Mouse (Mus musculus) liver, embryonic 15.5 days (tissue): ENCODE results near the gene Abhd14a. TPM values are rescaled to one million over a fixed set of nuclear protein-coding genes. Genes with fewer than 3 reads are reported as not detected.

ENCODE experiments used
- ATAC-seq: fragments of 200-750 bp; cut with Nextera tagmentation; 2 replicates; pipeline ENCODE4 v1.8.0; 2017; ENCODE audit warnings: moderate number of reproducible peaks, mild to moderate bottlenecking, moderate library complexity; ENCODE audit not compliant: insufficient read depth
- H3K27ac ChIP-seq: fragments of 300-500 bp; sonication (generic); replicated peaks from 2 replicates; pipeline ENCODE4 v1.5.1; 2015; ENCODE audit warnings: mild to moderate bottlenecking, inconsistent platforms
- H3K27me3 ChIP-seq: fragments of 300-500 bp; sonication (generic); 2 replicates; pipeline ENCODE4 v1.6.1; 2015; ENCODE audit warnings: mild to moderate bottlenecking, inconsistent platforms
- H3K36me3 ChIP-seq: fragments of 300-500 bp; sonication (generic); replicated peaks from 2 replicates; pipeline ENCODE4 v1.6.1; 2015; ENCODE audit warnings: moderate library complexity, mild to moderate bottlenecking, inconsistent platforms
- H3K4me1 ChIP-seq: fragments of 300-500 bp; sonication (generic); replicated peaks from 2 replicates; pipeline ENCODE4 v1.6.1; 2015; ENCODE audit warnings: inconsistent platforms
- H3K4me2 ChIP-seq: fragments of 300-500 bp; sonication (generic); 2 replicates; pipeline ENCODE4 v1.6.1; 2015; ENCODE audit warnings: moderate library complexity, mild to moderate bottlenecking, inconsistent platforms
- H3K4me3 ChIP-seq: fragments of 300-500 bp; sonication (generic); replicated peaks from 2 replicates; pipeline ENCODE4 v1.5.1; 2015; ENCODE audit warnings: mild to moderate bottlenecking, inconsistent platforms
- H3K9ac ChIP-seq: fragments of 300-500 bp; sonication (generic); 2 replicates; pipeline ENCODE4 v1.6.1; 2015; ENCODE audit warnings: moderate library complexity, mild to moderate bottlenecking, inconsistent platforms
- H3K9me3 ChIP-seq: fragments of 300-500 bp; sonication (generic); replicated peaks from 2 replicates; pipeline ENCODE4 v1.6.1; 2016; ENCODE audit warnings: inconsistent platforms
- WGBS: fragments of 180-500 bp; shearing (Covaris S2); methylation state at CpG from one replicate; pipeline ENCODE4 v1.1.7; 2015; ENCODE audit warnings: mixed read lengths; ENCODE audit not compliant: insufficient replicate concordance; 5-methylcytosine and 5-hydroxymethylcytosine counted together
- polyA plus RNA-seq: library from polyadenylated mRNA; unstranded; fragments of >200 nt; fragmentation: Nextera tagmentation; extraction: Ambion mirVana; gene quantifications from 2 replicates; pipeline ENCODE4 v1.2.1, GENCODE M21; 2015

The Abhd14a gene
- polyA plus RNA-seq, 1 experiment from 2014 or later, result 20.2 TPM

- Histone ChIP-seq H3K36me3 (no peaks in the 10 kb centered on the region; the same call in 1 of the 2 replicates), H3K27me3 (peaks cover 52% of the 10 kb centered on the region), H3K4me1 (peaks cover 65% of the 10 kb centered on the region), H3K4me2 (peak overlapping the region; percentile 88), H3K9ac (no peak overlapping the region), H3K27ac (no peak overlapping the region), H3K4me3 (peak overlapping the region; percentile 62; the same call in 1 of the 2 replicates), H3K9me3 (no peaks in the 10 kb centered on the region)
- WGBS, result 53% methylated on average over 6 of the region's 6 CpGs
- no peak for ATAC-seq
Measured at GRCm38 (mm10) chr9:106452351-106452750, 4.9 kb upstream of the Abhd14a start.

- no peaks in the 10 kb centered on the region for H3K9me3 ChIP-seq
- 28% methylated on average over 2 of the region's 2 CpGs for WGBS
- peaks cover 70% of the 10 kb centered on the region for H3K4me1 ChIP-seq
- H3K27ac ChIP-seq, result no peak overlapping the region
- H3K4me2 ChIP-seq, result no peak overlapping the region
- H3K27me3 ChIP-seq, result peaks cover 52% of the 10 kb centered on the region
- no peak for ATAC-seq
- H3K9ac ChIP-seq, result no peak overlapping the region
- H3K4me3 ChIP-seq, result no peak overlapping the region
- no peaks in the 10 kb centered on the region; the same call in 1 of the 2 replicates for H3K36me3 ChIP-seq
Measured at GRCm38 (mm10) chr9:106451899-106452298, 4.4 kb upstream of the Abhd14a start.

GRCm38 (mm10) chr9:106451298-106451697 lies 3.8 kb upstream of the Abhd14a start:
- Histone ChIP-seq H3K9me3 (no peaks in the 10 kb centered on the region), H3K36me3 (no peaks in the 10 kb centered on the region; the same call in 1 of the 2 replicates), H3K9ac (no peak overlapping the region), H3K27me3 (peaks cover 52% of the 10 kb centered on the region), H3K4me3 (no peak overlapping the region), H3K4me2 (peak overlapping the region; percentile 1; the same call in 1 of the 2 replicates), H3K27ac (no peak overlapping the region), H3K4me1 (peaks cover 76% of the 10 kb centered on the region)
- 69% methylated on average over 11 of the region's 11 CpGs for WGBS
- no peak for ATAC-seq

DNA sequence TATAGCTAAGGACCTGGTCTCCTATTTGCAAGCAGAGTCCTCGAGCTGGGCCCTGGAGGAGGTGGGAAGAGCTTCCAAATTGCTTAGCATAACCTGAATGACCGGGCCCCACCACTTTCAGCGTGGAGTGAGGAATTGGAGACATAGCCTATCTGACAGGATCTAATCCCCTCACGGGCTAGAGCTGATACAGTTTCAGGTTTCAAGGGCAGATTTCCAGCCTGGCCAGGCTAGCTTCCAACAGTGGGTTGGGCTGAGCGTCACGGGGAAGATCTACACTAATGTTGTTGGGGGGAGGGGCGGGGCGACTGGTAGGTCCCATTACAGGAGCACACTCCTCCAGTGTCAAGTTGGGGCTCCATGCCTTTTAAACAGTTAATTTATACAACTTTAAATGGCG lies 3.2 kb upstream of the Abhd14a start:
- Histone ChIP-seq H3K9ac (no peak overlapping the region), H3K27me3 (peaks cover 51% of the 10 kb centered on the region), H3K27ac (0 out of 2 replicates have a peak overlapping the region, but pooled peaks have one; percentile 16), H3K36me3 (no peaks in the 10 kb centered on the region; the same call in 1 of the 2 replicates), H3K4me1 (peaks cover 82% of the 10 kb centered on the region), H3K4me3 (no peak overlapping the region), H3K4me2 (peak overlapping the region; percentile 29), H3K9me3 (no peaks in the 10 kb centered on the region)
- no peak for ATAC-seq
- WGBS, result 47% methylated on average over 9 of the region's 9 CpGs

- peaks cover 43% of the 10 kb centered on the region for H3K27me3 ChIP-seq
- peak overlapping the region; percentile 29 for H3K4me2 ChIP-seq
- no peak overlapping the region for H3K27ac ChIP-seq
- no peak overlapping the region for H3K4me3 ChIP-seq
- WGBS, result 81% methylated on average over 8 of the region's 8 CpGs
- no peaks in the 10 kb centered on the region; the same call in 1 of the 2 replicates for H3K36me3 ChIP-seq
- H3K9ac ChIP-seq, result no peak overlapping the region
- peaks cover 82% of the 10 kb centered on the region for H3K4me1 ChIP-seq
- no peaks in the 10 kb centered on the region for H3K9me3 ChIP-seq
- ATAC-seq, result no peak
Measured at GRCm38 (mm10) chr9:106449947-106450346, 2.5 kb upstream of the Abhd14a start.

- ATAC-seq, result peak; percentile 33
- no peaks in the 10 kb centered on the region for H3K9me3 ChIP-seq
- H3K4me1 ChIP-seq, result peaks cover 69% of the 10 kb centered on the region
- H3K27ac ChIP-seq, result peak overlapping the region; percentile 73
- WGBS, result under 1% methylated on average over 23 of the region's 23 CpGs
- peak overlapping the region; percentile 59 for H3K4me3 ChIP-seq
- no peaks in the 10 kb centered on the region; the same call in 1 of the 2 replicates for H3K36me3 ChIP-seq
- peaks cover 30% of the 10 kb centered on the region for H3K27me3 ChIP-seq
- peak overlapping the region; percentile 79 for H3K4me2 ChIP-seq
- H3K9ac ChIP-seq, result peak overlapping the region; percentile 41
Measured at GRCm38 (mm10) chr9:106448498-106449031, 1.1 kb upstream of the Abhd14a start.

GRCm38 (mm10) chr9:106447951-106448350 lies 473 bp upstream of the Abhd14a start:
- H3K36me3 ChIP-seq, result no peaks in the 10 kb centered on the region; the same call in 1 of the 2 replicates
- H3K27ac ChIP-seq, result peak overlapping the region; percentile 61
- peak overlapping the region; percentile 59 for H3K4me3 ChIP-seq
- H3K9me3 ChIP-seq, result no peaks in the 10 kb centered on the region
- WGBS, result 31% methylated on average over 9 of the region's 9 CpGs
- H3K4me1 ChIP-seq, result peaks cover 63% of the 10 kb centered on the region
- peaks cover 23% of the 10 kb centered on the region for H3K27me3 ChIP-seq
- 0 out of 2 replicates have a peak overlapping the region, but pooled peaks have one; percentile 51 for H3K9ac ChIP-seq
- H3K4me2 ChIP-seq, result peak overlapping the region; percentile 79
- peak; percentile 8; the same call in 1 of the 2 replicates for ATAC-seq

DNA sequence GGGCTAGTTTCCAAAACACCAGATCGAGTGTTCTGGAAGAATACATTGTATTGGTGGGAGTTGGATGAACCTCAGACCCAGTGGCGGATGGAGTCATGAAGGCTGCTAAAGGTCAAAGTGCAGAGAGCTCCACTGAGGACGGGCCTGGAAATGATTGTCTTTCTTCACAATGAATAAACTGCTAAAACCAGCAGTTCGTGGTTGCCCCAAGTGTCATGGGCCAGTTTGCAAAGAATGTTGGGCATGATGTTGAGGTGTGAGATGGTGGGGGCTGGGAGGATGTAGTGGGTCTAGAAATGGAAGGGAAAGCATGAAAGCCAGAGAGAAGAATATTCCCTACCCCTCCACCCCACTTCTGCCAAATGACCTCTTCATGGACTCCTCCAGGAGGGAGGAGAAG lies 2.6 kb downstream of the Abhd14a start:
- no peaks in the 10 kb centered on the region for H3K9me3 ChIP-seq
- H3K9ac ChIP-seq, result no peak overlapping the region
- no peak for ATAC-seq
- no peak overlapping the region for H3K4me3 ChIP-seq
- no peaks in the 10 kb centered on the region for H3K36me3 ChIP-seq
- H3K27ac ChIP-seq, result no peak overlapping the region
- H3K27me3 ChIP-seq, result no peaks in the 10 kb centered on the region
- peaks cover 42% of the 10 kb centered on the region for H3K4me1 ChIP-seq
- H3K4me2 ChIP-seq, result no peak overlapping the region
- WGBS, result 56% methylated on average over 4 of the region's 4 CpGs

- H3K9me3 ChIP-seq, result no peaks in the 10 kb centered on the region
- no peak overlapping the region for H3K4me2 ChIP-seq
- no peaks in the 10 kb centered on the region for H3K36me3 ChIP-seq
- WGBS, result 73% methylated on average over 5 of the region's 5 CpGs
- H3K9ac ChIP-seq, result no peak overlapping the region
- H3K4me1 ChIP-seq, result peaks cover 43% of the 10 kb centered on the region
- H3K27ac ChIP-seq, result no peak overlapping the region
- no peak for ATAC-seq
- no peak overlapping the region for H3K4me3 ChIP-seq
- H3K27me3 ChIP-seq, result no peaks in the 10 kb centered on the region
Measured at GRCm38 (mm10) chr9:106442680-106443079, 4.8 kb downstream of the Abhd14a start.

- H3K27ac ChIP-seq, result no peak overlapping the region
- WGBS, result 73% methylated on average over 9 of the region's 9 CpGs
- peaks cover 29% of the 10 kb centered on the region for H3K36me3 ChIP-seq
- ATAC-seq, result no peak
- H3K27me3 ChIP-seq, result no peaks in the 10 kb centered on the region
- no peaks in the 10 kb centered on the region for H3K9me3 ChIP-seq
- H3K4me2 ChIP-seq, result peak overlapping the region; percentile 80; the same call in 1 of the 2 replicates
- H3K9ac ChIP-seq, result no peak overlapping the region
- H3K4me1 ChIP-seq, result peaks cover 72% of the 10 kb centered on the region
- H3K4me3 ChIP-seq, result no peak overlapping the region
Measured at GRCm38 (mm10) chr9:106436566-106436965, 10.9 kb downstream of the Abhd14a start.

DNA sequence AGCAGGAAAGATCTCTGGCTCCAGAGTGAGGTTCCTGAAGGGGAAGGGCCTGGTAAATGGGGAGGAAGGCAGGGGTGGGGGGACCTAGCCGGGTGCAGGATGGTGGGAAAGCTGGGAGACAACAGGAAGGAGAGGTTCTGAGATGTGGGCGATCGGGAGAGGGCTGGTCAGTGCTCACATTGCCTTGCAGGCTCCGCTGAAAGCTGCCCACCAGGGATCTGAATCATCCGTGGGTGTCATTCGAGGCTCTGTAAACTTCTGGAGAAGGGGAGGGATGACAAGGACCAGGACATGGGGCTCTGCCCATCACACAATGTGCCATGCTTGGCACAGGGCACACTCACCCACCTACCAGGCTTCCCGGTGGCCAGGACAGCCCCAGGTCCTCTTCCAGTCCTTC lies 14.1 kb downstream of the Abhd14a start:
- H3K36me3 ChIP-seq, result peaks cover 42% of the 10 kb centered on the region
- peak overlapping the region; percentile 25; the same call in 1 of the 2 replicates for H3K27ac ChIP-seq
- no peaks in the 10 kb centered on the region for H3K9me3 ChIP-seq
- WGBS, result 65% methylated on average over 7 of the region's 7 CpGs
- H3K4me3 ChIP-seq, result no peak overlapping the region
- no peak overlapping the region; the same call in 1 of the 2 replicates for H3K4me2 ChIP-seq
- ATAC-seq, result no peak
- peaks cover 89% of the 10 kb centered on the region for H3K4me1 ChIP-seq
- H3K9ac ChIP-seq, result no peak overlapping the region
- no peaks in the 10 kb centered on the region for H3K27me3 ChIP-seq

GRCm38 (mm10) chr9:106430015-106430264 lies 17.5 kb downstream of the Abhd14a start:
- Histone ChIP-seq H3K4me3 (peak overlapping the region; percentile 85), H3K36me3 (peaks cover 42% of the 10 kb centered on the region), H3K9ac (peak overlapping the region; percentile 86), H3K9me3 (no peaks in the 10 kb centered on the region), H3K27me3 (no peaks in the 10 kb centered on the region), H3K4me1 (peaks cover 58% of the 10 kb centered on the region), H3K4me2 (peak overlapping the region; percentile 88), H3K27ac (peak overlapping the region; percentile 84)
- WGBS, result 0% methylated on average over 4 of the region's 4 CpGs
- ATAC-seq, result no peak
